Mouse (Mus musculus) adrenal gland, postnatal 14 days (tissue): ENCODE data around the gene Pon3. TPM values are rescaled to one million over a fixed set of nuclear protein-coding genes. Genes with fewer than 3 reads are reported as not detected.

Experiments
- DNase-seq: peaks from one replicate; pipeline ENCODE4 v3.0.0; 2021; ENCODE audit warnings: mixed read lengths
- long read RNA-seq, 2 experiments: library from polyadenylated mRNA; stranded (forward); transcript quantifications; one replicate each; pipeline ENCODE4 v2.0.0; 2021
- total RNA-seq: library from RNA; stranded (reverse); gene quantifications from 2 replicates; pipeline ENCODE4 v1.2.3, GENCODE M21; 2021

Gene Pon3
- 115 and 118 TPM in 2 replicates for total RNA-seq
- long read RNA-seq, experiment 1, transcript Pon3-201 (9 exons, 1,837 nt) = major isoform, 39 of 66 reads
- long read RNA-seq, experiment 1, partial matches to known transcripts = 2 of 66 reads
- long read RNA-seq, experiment 1, other reads (novel, unspliced or antisense) = 21 of 66 reads
- long read RNA-seq, experiment 2, transcript Pon3-204 (5 exons, 921 nt) = minor isoform, 6 of 44 reads
- long read RNA-seq, experiment 2, transcript Pon3-201 (9 exons, 1,837 nt) = major isoform, 19 of 44 reads
- long read RNA-seq, experiment 2, partial matches to known transcripts = 12 of 44 reads
- long read RNA-seq, experiment 2, other reads (novel, unspliced or antisense) = 6 of 44 reads

GRCm38 (mm10) chr6:5255722-5256451 lies at the start of gene Pon3:
Gene Pon3, minus strand, starts transcription at chr6:5256286.
- DNase-seq = peak; percentile 84

- no peak for DNase-seq
Observed at GRCm38 (mm10) chr6:5304956-5305355, 48.9 kb upstream of the Pon3 start.

GRCm38 (mm10) chr6:5300629-5301028 lies 44.5 kb upstream of the Pon3 start:
- no peak for DNase-seq

GRCm38 (mm10) chr6:5299561-5299960 lies 43.5 kb upstream of the Pon3 start:
- no peak for DNase-seq

GRCm38 (mm10) chr6:5298092-5298554 lies 42.0 kb upstream of the Pon3 start, which contains the start of gene Pon2:
Gene Pon2, minus strand, starts transcription at chr6:5298455.
- DNase-seq = peak; percentile 92

- DNase-seq = peak; percentile 78
Observed at GRCm38 (mm10) chr6:5297321-5298091, 41.4 kb upstream of the Pon3 start.

- DNase-seq = no peak
Observed at GRCm38 (mm10) chr6:5296067-5296466, 40.0 kb upstream of the Pon3 start.

- DNase-seq = no peak
Observed at GRCm38 (mm10) chr6:5294659-5295449, 38.8 kb upstream of the Pon3 start.

- DNase-seq = no peak
Observed at GRCm38 (mm10) chr6:5292841-5293240, 36.8 kb upstream of the Pon3 start.

- DNase-seq = peak; percentile 9
Observed at GRCm38 (mm10) chr6:5291450-5291849, 35.4 kb upstream of the Pon3 start.

GRCm38 (mm10) chr6:5287919-5288318 lies 31.8 kb upstream of the Pon3 start:
- no peak for DNase-seq

GRCm38 (mm10) chr6:5287392-5287791 lies 31.3 kb upstream of the Pon3 start:
- DNase-seq = no peak

GRCm38 (mm10) chr6:5282418-5282817 lies 26.3 kb upstream of the Pon3 start:
- no peak for DNase-seq

GRCm38 (mm10) chr6:5280576-5281305 lies 24.7 kb upstream of the Pon3 start:
- no peak for DNase-seq

GRCm38 (mm10) chr6:5277972-5278371 lies 21.9 kb upstream of the Pon3 start:
- DNase-seq = no peak

- no peak for DNase-seq
Observed at GRCm38 (mm10) chr6:5269641-5270040, 13.6 kb upstream of the Pon3 start.

GRCm38 (mm10) chr6:5264793-5265192 lies 8.7 kb upstream of the Pon3 start:
- no peak for DNase-seq

- no peak for DNase-seq
Observed at GRCm38 (mm10) chr6:5263250-5263999, 7.3 kb upstream of the Pon3 start.

GRCm38 (mm10) chr6:5262322-5263249 lies 6.5 kb upstream of the Pon3 start:
- no peak for DNase-seq
